Mouse (Mus musculus) limb, embryonic 12.5 days (tissue): ENCODE measurements around the gene Cysrt1. TPM values are rescaled to one million over a fixed set of nuclear protein-coding genes. Genes with fewer than 3 reads are reported as not detected.
A peak's percentile ranks its signal among the peaks of the same experiment; 100 is the strongest.

Experiments used
- ATAC-seq: fragments of 200-750 bp; cut with Nextera tagmentation; 2 replicates; pipeline ENCODE4 v1.8.0; 2017; ENCODE audit warnings: low read depth, moderate TSS enrichment; ENCODE audit not compliant: insufficient number of reproducible peaks, insufficient read depth, low FRiP score, low TSS enrichment
- H3K27ac ChIP-seq: fragments of 300-500 bp; sonication (generic); 2 replicates; pipeline ENCODE4 v1.5.1; 2016; ENCODE audit warnings: mild to moderate bottlenecking, moderate library complexity
- H3K27me3 ChIP-seq: fragments of 300-500 bp; sonication (generic); 2 replicates; pipeline ENCODE4 v1.6.1; 2016; ENCODE audit warnings: mild to moderate bottlenecking, moderate library complexity
- H3K36me3 ChIP-seq: fragments of 300-500 bp; sonication (generic); 2 replicates; pipeline ENCODE4 v1.6.1; 2016; ENCODE audit warnings: mild to moderate bottlenecking, moderate library complexity
- H3K4me1 ChIP-seq: fragments of 300-500 bp; sonication (generic); replicated peaks from 2 replicates; pipeline ENCODE4 v1.6.1; 2016
- H3K4me2 ChIP-seq: fragments of 300-500 bp; sonication (generic); 2 replicates; pipeline ENCODE4 v1.6.1; 2016; ENCODE audit warnings: mild to moderate bottlenecking, moderate library complexity
- H3K4me3 ChIP-seq: fragments of 300-500 bp; sonication (generic); replicated peaks from 2 replicates; pipeline ENCODE4 v1.5.1; 2016; ENCODE audit warnings: mild to moderate bottlenecking
- H3K9ac ChIP-seq: fragments of 300-500 bp; sonication (generic); replicated peaks from 2 replicates; pipeline ENCODE4 v1.6.1; 2016; ENCODE audit warnings: mild to moderate bottlenecking, moderate library complexity
- H3K9me3 ChIP-seq: fragments of 300-500 bp; sonication (generic); 2 replicates; pipeline ENCODE4 v1.6.1; 2016; ENCODE audit warnings: mild to moderate bottlenecking, moderate library complexity
- WGBS: fragments of 180-500 bp; shearing (Covaris S2); methylation state at CpG from one replicate; pipeline ENCODE4 v1.1.7; 2016; 5-methylcytosine and 5-hydroxymethylcytosine counted together
- polyA plus RNA-seq: library from polyadenylated mRNA; unstranded; fragments of >200 nt; fragmentation: Nextera tagmentation; extraction: Ambion mirVana; gene quantifications from 2 replicates; pipeline ENCODE4 v1.2.1, GENCODE M21; 2016

Gene Cysrt1
- polyA plus RNA-seq, 1 experiment from 2014 or later: not detected

DNA sequence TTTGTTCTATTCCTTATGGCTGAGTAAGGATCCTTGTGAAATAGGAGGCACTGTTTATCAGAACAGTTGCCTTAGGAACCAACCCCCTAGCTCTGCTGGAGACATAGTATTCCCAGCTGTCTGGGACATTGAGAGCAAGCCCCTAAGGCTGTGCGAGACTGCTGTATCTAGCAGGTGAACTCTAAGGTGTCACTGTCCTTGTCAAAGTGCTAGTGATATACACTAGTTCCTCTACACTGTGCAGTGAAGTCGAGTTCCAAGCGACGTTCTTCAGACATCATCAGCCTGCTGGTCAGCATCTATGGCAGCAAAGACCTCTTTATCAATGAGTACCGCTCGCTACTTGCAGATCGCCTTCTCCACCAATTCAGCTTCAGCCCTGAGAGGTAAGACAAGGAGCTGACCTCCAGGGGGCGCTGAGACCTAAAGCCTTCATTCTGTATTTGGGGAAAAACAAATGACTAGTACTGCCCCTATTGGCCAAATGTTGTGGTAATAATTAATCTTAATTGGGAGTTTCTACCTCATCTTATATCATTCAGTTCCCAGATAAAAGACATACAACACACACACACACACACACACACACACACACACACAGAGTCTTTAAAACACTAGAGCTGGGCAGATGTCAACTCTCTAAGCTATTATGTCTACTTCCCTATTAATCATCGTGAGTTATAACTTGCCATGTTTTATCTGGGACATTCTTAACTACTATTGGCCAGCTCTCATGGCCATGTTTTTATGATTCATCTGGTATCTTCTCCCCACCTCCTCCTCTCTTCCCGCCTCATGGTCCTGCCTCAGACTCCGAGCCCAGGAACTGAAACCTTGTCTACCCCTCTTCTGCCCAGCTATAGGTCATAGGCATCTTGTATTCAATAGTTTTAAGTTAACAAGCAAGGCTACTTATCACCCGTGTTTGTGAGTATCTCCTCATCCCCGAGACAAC is 37.0 kb upstream of the Cysrt1 start:
- 66% methylated on average over 13 of the region's 13 CpGs for WGBS
- no peaks in the 10 kb centered on the region for H3K9me3 ChIP-seq
- H3K4me2 ChIP-seq: no peak overlapping the region
- ATAC-seq: no peak
- no peaks in the 10 kb centered on the region for H3K4me1 ChIP-seq
- peaks cover 98% of the 10 kb centered on the region for H3K36me3 ChIP-seq
- no peak overlapping the region for H3K27ac ChIP-seq
- no peak overlapping the region for H3K4me3 ChIP-seq
- no peak overlapping the region for H3K9ac ChIP-seq
- no peaks in the 10 kb centered on the region for H3K27me3 ChIP-seq

DNA sequence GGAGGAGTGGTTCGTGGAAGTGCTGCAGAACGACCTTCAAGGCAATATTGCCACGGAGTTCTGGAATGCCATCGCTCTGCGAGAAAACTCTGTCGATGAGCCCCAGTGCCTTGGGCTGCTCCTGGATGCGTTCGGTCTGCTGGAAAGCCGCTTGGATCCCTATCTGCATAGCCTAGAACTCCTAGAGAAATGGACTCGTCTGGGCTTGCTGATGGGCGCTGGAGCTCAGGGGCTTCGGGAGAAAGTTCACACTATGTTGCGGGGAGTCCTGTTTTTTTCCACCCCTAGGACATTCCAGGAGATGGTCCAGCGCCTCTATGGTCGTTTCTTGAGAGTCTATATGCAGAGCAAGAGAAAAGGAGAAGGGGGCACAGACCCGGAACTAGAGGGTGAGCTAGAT is 30.8 kb upstream of the Cysrt1 start:
- Histone ChIP-seq H3K27me3 (no peaks in the 10 kb centered on the region), H3K4me3 (peak overlapping the region; percentile 68), H3K27ac (no peak overlapping the region), H3K4me2 (peak overlapping the region; percentile 96), H3K36me3 (peaks cover 77% of the 10 kb centered on the region), H3K4me1 (peaks cover 23% of the 10 kb centered on the region), H3K9ac (peak overlapping the region; percentile 76), H3K9me3 (no peaks in the 10 kb centered on the region)
- 38% methylated on average over 16 of the region's 16 CpGs for WGBS
- ATAC-seq: no peak

DNA sequence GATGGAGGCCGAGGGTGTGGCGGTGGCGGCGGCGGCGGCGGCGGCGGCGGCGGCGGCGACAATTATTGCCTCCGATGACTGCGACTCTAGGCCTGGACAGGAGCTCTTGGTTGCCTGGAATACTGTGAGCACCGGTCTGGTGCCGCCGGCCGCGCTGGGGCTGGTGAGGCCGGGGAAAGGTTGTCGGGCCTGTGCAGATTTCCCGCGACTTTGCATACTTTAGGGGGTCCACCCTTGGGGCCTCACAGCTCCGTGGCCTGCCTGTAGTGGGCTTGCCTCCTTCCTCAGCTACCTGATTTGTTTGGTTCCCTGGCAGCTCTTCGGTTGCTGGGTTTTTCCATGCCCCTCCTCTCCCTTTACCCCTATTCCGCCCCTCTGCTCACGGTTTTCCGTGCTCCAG is 30.3 kb upstream of the Cysrt1 start:
- Histone ChIP-seq H3K9me3 (no peaks in the 10 kb centered on the region), H3K4me3 (peak overlapping the region; percentile 68), H3K4me1 (peaks cover 23% of the 10 kb centered on the region), H3K27me3 (no peaks in the 10 kb centered on the region), H3K36me3 (peaks cover 74% of the 10 kb centered on the region), H3K4me2 (peak overlapping the region; percentile 96), H3K27ac (no peak overlapping the region), H3K9ac (peak overlapping the region; percentile 76)
- peak; percentile 71 for ATAC-seq
- WGBS: 1% methylated on average over 29 of the region's 29 CpGs

DNA sequence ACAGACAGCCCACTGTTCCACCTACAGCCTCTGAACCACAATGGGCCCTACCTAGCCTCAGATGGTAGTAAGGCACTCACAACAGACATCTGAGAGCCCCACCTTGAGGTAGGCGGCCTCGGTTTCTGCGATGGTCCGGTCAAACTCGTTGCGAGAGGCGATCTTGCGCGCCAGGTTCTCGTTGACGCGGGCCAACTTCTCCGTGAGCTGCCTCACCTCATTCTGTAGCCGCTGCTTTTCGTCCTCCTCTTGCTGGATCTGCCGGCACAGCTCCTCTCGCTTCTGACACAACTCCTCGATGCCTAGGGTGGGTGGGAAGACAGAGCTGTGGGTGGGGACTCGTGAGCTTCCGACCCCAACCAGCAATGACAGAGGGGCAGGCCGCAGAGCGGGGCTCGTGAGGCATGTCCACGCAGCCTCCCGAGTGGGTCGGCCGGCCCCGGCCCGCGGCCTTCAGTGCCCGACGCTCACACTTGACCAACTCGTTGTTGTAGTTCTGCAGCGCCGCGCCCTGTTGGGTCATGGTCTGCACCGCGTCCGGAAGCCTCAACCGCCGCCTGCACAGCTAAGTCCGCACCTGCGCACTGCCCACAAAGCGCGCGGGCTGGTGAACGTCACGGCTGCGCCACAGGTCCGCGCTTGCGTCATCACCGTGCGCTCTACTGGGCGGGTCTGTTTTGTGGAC is 29.7 kb upstream of the Cysrt1 start, which contains the start of the genes Ssna1 and Anapc2:
TSS of gene Ssna1 (minus strand) at position 612 of the 685 bp plus-strand sequence.
TSS of gene Anapc2 (plus strand) at position 652 of the 685 bp plus-strand sequence.
- H3K27me3 ChIP-seq: no peaks in the 10 kb centered on the region

DNA sequence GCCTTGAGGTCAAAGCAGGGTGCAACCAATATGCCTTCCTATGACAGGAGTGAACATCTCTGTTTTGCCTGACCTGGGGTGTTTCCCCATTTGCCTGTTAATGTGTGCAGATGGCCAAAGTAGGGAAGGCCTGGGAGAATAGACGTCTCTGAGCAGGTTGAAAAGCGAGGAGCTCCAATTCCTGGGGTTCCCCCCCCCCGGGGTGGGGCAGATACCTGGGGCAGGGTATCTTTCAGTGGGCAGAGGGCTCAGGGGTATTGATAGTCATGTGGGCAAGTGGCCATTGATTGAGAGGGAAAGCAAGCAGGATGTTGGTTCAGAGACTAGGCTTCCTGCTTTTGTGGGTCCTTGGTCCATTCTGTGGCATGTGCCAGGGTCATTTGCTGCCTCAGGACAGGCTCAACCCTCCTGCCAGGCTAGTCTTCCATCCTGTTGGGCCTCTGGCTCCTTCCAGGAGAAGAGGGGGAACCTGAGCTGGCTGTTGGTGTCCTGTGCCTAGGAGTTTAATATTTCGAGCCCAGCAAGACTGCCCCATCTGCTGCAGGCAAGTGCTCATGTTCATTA is 25.6 kb upstream of the Cysrt1 start:
- WGBS: 68% methylated on average over 4 of the region's 4 CpGs
- Histone ChIP-seq H3K4me1 (peaks cover 45% of the 10 kb centered on the region), H3K4me3 (no peak overlapping the region), H3K27ac (no peak overlapping the region), H3K9ac (no peak overlapping the region), H3K9me3 (no peaks in the 10 kb centered on the region), H3K27me3 (peaks cover 25% of the 10 kb centered on the region), H3K4me2 (no peak overlapping the region), H3K36me3 (peaks cover 33% of the 10 kb centered on the region)
- no peak for ATAC-seq

More for the DNA sequence above, 29.7 kb upstream of the Cysrt1 start, which contains the start of the genes Ssna1 and Anapc2:
- H3K4me1 ChIP-seq: peaks cover 28% of the 10 kb centered on the region
- H3K9me3 ChIP-seq: no peaks in the 10 kb centered on the region
- H3K4me2 ChIP-seq: peak within 1 kb of the TSS; percentile 96
- WGBS: under 1% methylated on average over 55 of the region's 55 CpGs
- peak within 1 kb of the TSS; percentile 54 for H3K27ac ChIP-seq
- peak within 1 kb of the TSS; percentile 84 for H3K9ac ChIP-seq
- H3K4me3 ChIP-seq: peak within 1 kb of the TSS; percentile 68
- peak; percentile 94 for ATAC-seq
- peaks cover 71% of the 10 kb centered on the region for H3K36me3 ChIP-seq

DNA sequence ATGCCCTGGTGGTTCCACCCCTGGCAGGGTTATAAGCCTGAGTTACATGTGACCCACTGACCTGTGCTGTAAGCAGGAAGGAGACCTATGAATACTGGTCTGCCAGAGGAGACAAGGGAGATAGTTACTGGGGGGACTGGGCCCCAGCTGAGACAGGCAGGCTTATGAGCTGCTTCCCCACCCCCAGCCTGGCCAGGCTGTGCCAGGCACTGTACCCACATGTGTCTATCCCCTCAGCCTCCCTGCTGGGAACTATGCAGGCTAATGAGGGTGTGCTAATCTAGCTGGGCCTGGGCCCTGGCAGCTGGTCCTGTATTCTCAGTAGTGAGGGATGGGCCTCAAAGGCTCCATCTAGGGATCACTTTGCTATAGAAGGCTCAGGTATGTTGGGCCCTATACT is 25.0 kb upstream of the Cysrt1 start:
- H3K4me2 ChIP-seq: no peak overlapping the region
- peaks cover 27% of the 10 kb centered on the region for H3K27me3 ChIP-seq
- H3K9me3 ChIP-seq: no peaks in the 10 kb centered on the region
- H3K4me3 ChIP-seq: no peak overlapping the region
- H3K4me1 ChIP-seq: peaks cover 45% of the 10 kb centered on the region
- H3K36me3 ChIP-seq: peaks cover 33% of the 10 kb centered on the region
- no peak for ATAC-seq
- no peak overlapping the region; the same call in 1 of the 2 replicates for H3K9ac ChIP-seq
- no peak overlapping the region for H3K27ac ChIP-seq

DNA sequence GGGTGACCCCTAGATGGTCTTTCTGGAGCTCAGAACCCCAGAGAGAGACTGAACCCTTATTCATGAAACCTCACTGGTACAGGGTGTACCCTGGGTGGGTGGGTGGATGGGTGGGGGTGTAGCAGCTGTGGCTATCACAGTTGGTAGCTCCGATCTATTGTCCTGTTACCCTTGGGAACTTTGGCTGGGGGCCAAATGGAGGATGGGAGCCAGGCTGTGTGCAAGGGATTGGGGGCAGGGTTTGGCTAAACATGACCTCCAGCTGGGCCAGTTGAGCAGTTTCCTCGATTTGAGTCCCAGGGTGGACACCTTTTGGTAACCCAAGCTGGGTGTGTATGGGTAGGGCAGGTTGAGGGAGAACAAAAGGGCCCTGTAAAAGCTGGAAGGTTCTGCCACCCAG is 24.5 kb upstream of the Cysrt1 start:
- WGBS: 45% methylated on average over 2 of the region's 2 CpGs
- Histone ChIP-seq H3K4me1 (peaks cover 45% of the 10 kb centered on the region), H3K9ac (no peak overlapping the region; the same call in 1 of the 2 replicates), H3K4me3 (no peak overlapping the region), H3K36me3 (peaks cover 33% of the 10 kb centered on the region), H3K9me3 (no peaks in the 10 kb centered on the region), H3K4me2 (no peak overlapping the region), H3K27ac (no peak overlapping the region), H3K27me3 (peaks cover 27% of the 10 kb centered on the region)
- ATAC-seq: no peak

DNA sequence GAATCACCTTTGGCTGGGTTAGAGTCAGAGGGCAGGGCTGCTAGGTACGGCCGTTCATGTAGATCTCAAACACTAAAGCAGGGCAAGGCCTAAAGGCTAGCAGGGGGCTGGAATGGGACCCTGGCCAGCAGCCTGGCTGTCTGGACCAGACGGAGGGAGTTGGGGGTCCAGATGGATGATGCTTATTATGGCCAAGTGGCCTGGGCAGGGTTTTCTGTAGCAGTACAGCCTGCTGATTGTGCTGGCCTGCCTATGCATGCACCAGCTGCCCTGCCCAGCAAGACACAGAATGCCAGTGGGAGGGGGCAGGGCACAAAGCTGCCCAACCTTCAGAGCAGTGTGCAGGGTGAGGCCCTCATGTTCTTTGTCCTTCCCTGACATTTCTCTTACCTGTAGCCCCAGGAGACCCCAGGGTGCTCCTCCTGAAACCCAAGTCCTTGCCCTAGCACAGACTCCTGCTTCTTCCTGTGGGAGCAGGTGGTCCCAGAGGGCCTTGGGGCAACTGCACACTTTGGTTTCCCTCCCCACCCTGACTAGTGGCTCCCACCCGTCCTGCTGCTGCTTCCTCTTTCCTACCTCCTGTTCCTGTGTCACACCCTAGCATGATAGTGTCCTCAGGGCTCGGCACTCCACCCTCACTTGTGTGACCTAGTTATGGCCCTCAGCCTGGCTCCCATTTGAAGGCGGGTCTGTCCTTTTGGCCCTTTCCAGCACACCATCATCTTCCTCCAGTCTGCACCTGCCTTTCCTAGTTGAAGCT is 23.8 kb upstream of the Cysrt1 start:
- ATAC-seq: no peak
- Histone ChIP-seq H3K27ac (no peak overlapping the region), H3K36me3 (peaks cover 32% of the 10 kb centered on the region), H3K4me2 (no peak overlapping the region), H3K27me3 (peaks cover 27% of the 10 kb centered on the region), H3K9me3 (no peaks in the 10 kb centered on the region), H3K4me3 (no peak overlapping the region), H3K9ac (no peak overlapping the region; the same call in 1 of the 2 replicates), H3K4me1 (peaks cover 38% of the 10 kb centered on the region)
- WGBS: 67% methylated on average over 6 of the region's 6 CpGs

DNA sequence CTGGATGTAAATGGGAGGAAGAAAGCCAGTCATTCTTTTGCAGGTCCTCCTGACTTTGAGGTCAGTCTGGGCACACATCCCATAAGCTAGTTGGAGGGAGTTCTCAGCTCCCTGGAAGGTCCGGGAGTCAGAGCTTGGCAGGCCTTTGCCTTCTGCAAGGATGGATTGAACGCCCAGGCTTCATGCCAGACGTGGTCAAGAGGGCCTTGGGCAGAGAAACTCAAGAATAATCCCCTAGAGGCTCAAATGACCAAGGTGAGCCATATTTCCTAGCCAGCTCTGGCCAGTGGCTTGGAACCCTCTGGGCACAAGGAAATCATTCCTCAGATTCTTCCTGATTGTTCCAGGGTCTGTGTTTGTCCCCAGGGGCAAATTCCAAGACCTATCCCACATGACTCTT is 22.6 kb upstream of the Cysrt1 start:
- H3K9ac ChIP-seq: no peak overlapping the region
- peaks cover 35% of the 10 kb centered on the region for H3K4me1 ChIP-seq
- no peaks in the 10 kb centered on the region for H3K9me3 ChIP-seq
- no peak for ATAC-seq
- 81% methylated on average over 3 of the region's 3 CpGs for WGBS
- H3K27ac ChIP-seq: no peak overlapping the region
- peaks cover 20% of the 10 kb centered on the region for H3K36me3 ChIP-seq
- H3K27me3 ChIP-seq: peaks cover 27% of the 10 kb centered on the region
- H3K4me2 ChIP-seq: no peak overlapping the region; the same call in 1 of the 2 replicates
- H3K4me3 ChIP-seq: no peak overlapping the region

DNA sequence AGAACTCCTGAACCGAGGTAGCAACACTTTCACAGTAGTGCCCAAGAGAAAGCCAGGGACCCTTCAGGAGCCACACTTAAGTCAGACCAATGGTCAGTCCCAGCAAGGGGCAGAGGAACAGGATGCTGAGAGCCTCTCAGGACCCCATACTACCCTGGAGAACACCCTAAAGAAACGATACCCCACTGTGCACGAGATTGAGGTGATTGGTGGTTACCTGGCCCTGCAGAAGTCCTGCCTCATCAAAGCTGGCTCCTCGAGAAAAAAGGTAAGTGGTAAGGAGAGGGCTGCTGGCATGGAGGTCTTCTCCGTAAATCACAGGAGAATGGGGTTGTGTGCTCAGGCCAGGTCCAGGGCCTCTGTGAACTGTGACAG is 22.0 kb upstream of the Cysrt1 start:
- H3K4me2 ChIP-seq: peak overlapping the region; percentile 98
- ATAC-seq: no peak

More for the DNA sequence above, 22.0 kb upstream of the Cysrt1 start:
- H3K27ac ChIP-seq: no peak overlapping the region
- H3K4me1 ChIP-seq: peaks cover 35% of the 10 kb centered on the region
- peaks cover 14% of the 10 kb centered on the region for H3K36me3 ChIP-seq
- no peaks in the 10 kb centered on the region for H3K9me3 ChIP-seq
- peaks cover 27% of the 10 kb centered on the region for H3K27me3 ChIP-seq
- H3K4me3 ChIP-seq: no peak overlapping the region
- WGBS: 77% methylated on average over 5 of the region's 5 CpGs
- H3K9ac ChIP-seq: 0 out of 2 replicates have a peak overlapping the region, but pooled peaks have one; percentile 74
